Comparison of ENCODE assay signal across 15 mouse cellular contexts in the genomic region with DNA sequence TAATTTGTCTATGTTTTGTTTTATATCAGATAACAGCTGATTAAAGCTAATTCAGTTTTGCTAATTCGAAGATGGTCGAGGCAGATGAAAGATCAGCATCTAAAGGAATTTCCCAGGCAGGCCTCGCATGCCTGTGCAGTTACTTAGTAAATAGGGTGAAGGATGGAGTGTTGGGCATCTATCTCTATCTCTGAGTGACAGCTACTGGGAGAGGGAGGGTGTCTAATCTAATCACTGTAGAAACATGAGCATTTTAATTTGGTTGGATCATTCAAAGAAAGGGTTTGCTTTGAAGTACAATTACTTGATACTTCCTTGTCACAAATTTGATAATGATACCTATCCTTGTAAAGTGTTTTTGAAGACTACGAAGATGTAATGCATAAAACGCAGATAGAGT.
A peak's percentile ranks its signal among the peaks of the same experiment; 100 is the strongest.
DNase-seq lines count a peak whose midpoint lies in the region; ATAC-seq lines count a peak whose summit lies in the region.
"Had no signal": no experiment of that assay in that cellular context is flagged by ENCODE, and none has a peak within 500 bp of the region (broad histone marks: within the 10 kb centered on the region; RNA-seq: fewer than 3 reads in every experiment).

No protein-coding gene starts in this region.

- no peak overlapping the region for H3K9ac ChIP-seq in heart, embryonic 12.5 days
- H3K9ac ChIP-seq in hindbrain, embryonic 13.5 days = no peak overlapping the region
- H3K9ac ChIP-seq: limb, embryonic 12.5 days; liver, embryonic 14.5 days had no signal

- 52% methylated on average over 5 of the region's 5 CpGs for WGBS in heart, embryonic 10.5 days
- WGBS in heart, embryonic 12.5 days = 50% methylated on average over 5 of the region's 5 CpGs
- 50% methylated on average over 5 of the region's 5 CpGs for WGBS in hindbrain, embryonic 13.5 days

- H3K4me1 ChIP-seq in heart, embryonic 10.5 days = peaks cover 8% of the 10 kb centered on the region; the same call in 1 of the 2 replicates
- H3K4me1 ChIP-seq in heart, embryonic 12.5 days (replicated peaks) = peaks cover 3% of the 10 kb centered on the region; the same call in 1 of the 2 replicates
- H3K4me1 ChIP-seq in hindbrain, embryonic 13.5 days (replicated peaks) = peaks cover 26% of the 10 kb centered on the region

- H3K9me3 ChIP-seq in heart, embryonic 10.5 days = no peaks in the 10 kb centered on the region
- no peaks in the 10 kb centered on the region for H3K9me3 ChIP-seq in heart, embryonic 12.5 days (replicated peaks)
- no peaks in the 10 kb centered on the region for H3K9me3 ChIP-seq in hindbrain, embryonic 13.5 days
- H3K9me3 ChIP-seq: limb, embryonic 12.5 days; megakaryocyte, embryonic 14.5 days had no signal

- H3K27me3 ChIP-seq in heart, embryonic 10.5 days (ENCODE audit: insufficient read depth, poor library complexity, severe bottlenecking) = no peaks in the 10 kb centered on the region
- H3K27me3 ChIP-seq in heart, embryonic 12.5 days (replicated peaks) = no peaks in the 10 kb centered on the region
- H3K27me3 ChIP-seq in hindbrain, embryonic 13.5 days = no peaks in the 10 kb centered on the region
- H3K27me3 ChIP-seq: limb, embryonic 12.5 days; megakaryocyte, embryonic 14.5 days had no signal

- peaks cover 4% of the 10 kb centered on the region; the same call in 1 of the 2 replicates for H3K36me3 ChIP-seq in heart, embryonic 10.5 days
- H3K36me3 ChIP-seq in heart, embryonic 12.5 days = peaks cover 5% of the 10 kb centered on the region; the same call in 1 of the 2 replicates
- no peaks in the 10 kb centered on the region for H3K36me3 ChIP-seq in hindbrain, embryonic 13.5 days
- H3K36me3 ChIP-seq: limb, embryonic 12.5 days had no signal

- ATAC-seq in heart, embryonic 12.5 days (ENCODE audit: insufficient number of reproducible peaks, low FRiP score) = no peak
- ATAC-seq in hindbrain, embryonic 13.5 days (ENCODE audit: low FRiP score) = no peak
- ATAC-seq: lung, postnatal 0 days had no signal

- no peak overlapping the region for H3K4me2 ChIP-seq in heart, embryonic 12.5 days
- peak overlapping the region; percentile 13; the same call in 1 of the 2 replicates for H3K4me2 ChIP-seq in hindbrain, embryonic 13.5 days

- no peak overlapping the region for H3K4me3 ChIP-seq in heart, embryonic 10.5 days
- H3K4me3 ChIP-seq in heart, embryonic 12.5 days = no peak overlapping the region
- H3K4me3 ChIP-seq in hindbrain, embryonic 13.5 days = no peak overlapping the region
- H3K4me3 ChIP-seq: megakaryocyte, embryonic 14.5 days had no signal

- no peak for DNase-seq in heart, embryonic 10.5 days (ENCODE audit: low spot score)
- DNase-seq in Muller cell, postnatal 12 days (ENCODE audit: inconsistent ontology term) = peak; percentile 52
- peak; percentile 43 for DNase-seq in embryo, embryonic 10.5 days (ENCODE audit: low spot score)
- no peak for DNase-seq in adrenal gland, postnatal 4 days (ENCODE audit: low spot score in 2 of 2)
- no peak for DNase-seq in kidney, adult 8-10 months
- DNase-seq in kidney, adult 11 months = no peak
- DNase-seq: adrenal gland, adult 2 months; cerebellum, adult 2 months; right cerebral cortex, postnatal 25 days had no signal

- H3K27ac ChIP-seq in heart, embryonic 10.5 days = peak overlapping the region; percentile 94; the same call in 1 of the 2 replicates
- no peak overlapping the region for H3K27ac ChIP-seq in heart, embryonic 12.5 days (ENCODE audit: poor library complexity, severe bottlenecking)
- H3K27ac ChIP-seq in hindbrain, embryonic 13.5 days = no peak overlapping the region
- H3K27ac ChIP-seq: liver, embryonic 14.5 days had no signal

Comparison
In these comparisons a context has a peak if more than half of its experiments do, and no peak if none do; other contexts are left out.
1. DNase-seq: peak in Muller cell, postnatal 12 days (single experiment) and embryo, embryonic 10.5 days (single experiment); none in heart, embryonic 10.5 days (single experiment), adrenal gland, postnatal 4 days (0 of 2), kidney, adult 8-10 months (0 of 2) and kidney, adult 11 months (single experiment).